Mouse (Mus musculus) T-cell, adult 66 days (primary cell): ENCODE results near the gene Sun5. TPM values are rescaled to one million over a fixed set of nuclear protein-coding genes. Genes with fewer than 3 reads are reported as not detected.

Experiments
- total RNA-seq, 2 experiments: library from RNA; stranded (reverse); gene quantifications; 3 replicates in 1 of 2; 4 replicates in 1 of 2; pipeline ENCODE4 v1.2.4; 2023

Sun5 gene
- total RNA-seq, result not detected

DNA sequence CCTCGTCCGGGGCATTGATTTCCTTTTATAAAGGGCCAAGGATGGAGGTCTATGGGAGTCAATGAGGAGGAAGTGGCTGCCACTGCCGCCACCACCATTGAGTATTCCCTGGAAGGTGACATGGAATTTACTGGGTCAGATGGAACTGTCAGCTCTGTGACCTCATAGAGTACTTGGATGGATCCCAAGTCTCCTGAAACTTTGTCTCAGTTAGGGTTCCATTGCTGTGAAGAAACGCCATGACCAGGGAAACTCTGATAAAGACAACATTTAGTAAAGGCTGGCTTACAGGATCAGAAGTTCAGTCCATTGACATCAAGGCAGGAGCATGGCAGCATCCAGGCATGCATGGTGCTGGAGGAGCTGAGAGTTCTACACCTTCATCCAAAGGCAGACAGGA is at the start of gene Sun5:
Sun5 (minus strand) TSS at position 101 of the 400 bp plus-strand sequence.

DNA sequence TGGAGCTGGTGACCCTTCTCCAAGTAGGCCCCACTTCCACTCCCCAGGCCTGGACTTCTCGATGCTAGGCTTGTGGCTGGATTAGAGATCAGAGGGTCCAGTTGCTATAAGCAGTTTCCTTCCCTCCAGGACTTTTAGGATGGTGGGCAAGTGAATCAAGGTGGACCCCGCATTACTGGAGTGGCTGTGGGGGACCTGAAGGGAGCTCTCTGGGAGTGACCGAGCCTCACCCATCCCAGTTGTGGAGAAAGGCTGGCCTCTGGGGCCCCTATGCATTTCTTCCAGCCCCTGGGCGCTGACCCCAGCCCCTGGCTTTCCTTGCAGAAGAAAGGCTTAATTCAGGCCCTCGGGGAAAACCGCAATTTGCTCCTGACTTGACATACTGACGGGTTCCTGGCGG is 47.0 kb upstream of the Sun5 start, which contains the start of gene Bpifb3:
Bpifb3 (plus strand) TSS at position 301 of the 400 bp plus-strand sequence.

GRCm38 (mm10) chr2:153900088-153900487 is 29.2 kb upstream of the Sun5 start, which contains the start of gene Bpifb6:
TSS of gene Bpifb6 (plus strand) at chr2:153900388.

DNA sequence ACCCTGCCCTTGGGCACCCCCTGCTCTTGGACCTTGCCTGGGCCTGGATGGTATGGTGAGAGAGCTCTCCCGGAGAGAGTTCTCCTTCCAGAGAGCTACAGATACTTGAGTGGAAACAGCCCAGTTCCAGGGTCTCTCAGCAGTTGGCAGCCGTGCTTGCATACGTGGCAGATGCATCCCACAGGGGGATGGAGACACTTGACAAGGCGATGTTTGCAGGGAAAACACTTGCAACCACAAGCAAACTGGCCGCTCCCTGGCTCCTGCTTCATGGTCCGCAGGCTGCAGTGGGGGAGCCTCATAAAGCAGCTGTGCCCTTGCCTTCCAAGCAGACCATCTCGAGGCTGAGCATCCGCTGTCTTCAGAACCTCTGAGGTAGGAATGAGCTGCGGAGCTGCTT is 3.9 kb upstream of the Sun5 start, which contains the start of gene Bpifb2:
Bpifb2 (plus strand) TSS at position 301 of the 400 bp plus-strand sequence.

Other genes starting within 250 kb of the Sun5 start
- gene Commd7, start 238.3 kb downstream of the Sun5 start, total RNA-seq, result 10 to 100 TPM; 37.1 to 46.6 TPM
- 10 to 100 TPM in 1 of 2 experiments, 1 to 10 TPM in 1; 9.2 to 14.5 TPM for gene Dnmt3b, start 221.6 kb downstream of the Sun5 start, total RNA-seq
- not detected for gene Dnmt3c, start 174.4 kb downstream of the Sun5 start, total RNA-seq
- gene Mapre1, start 129.8 kb downstream of the Sun5 start, total RNA-seq, result 100 to 1,000 TPM; 148 to 152 TPM
- gene Efcab8, start 91.2 kb downstream of the Sun5 start, total RNA-seq, result 1 to 10 TPM in 1 of 2 experiments, under 1 TPM in 1; 0.76 to 2.4 TPM
- not detected for gene Bpifb2, start 4.0 kb upstream of the Sun5 start, total RNA-seq
- not detected for gene Bpifb6, start 29.3 kb upstream of the Sun5 start, total RNA-seq
- gene Bpifb3, start 47.1 kb upstream of the Sun5 start, total RNA-seq, result not detected
- not detected for gene Bpifb4, start 67.1 kb upstream of the Sun5 start, total RNA-seq
- gene Bpifa6, start 103.9 kb upstream of the Sun5 start, total RNA-seq, result not detected
- gene Bpifa2, start 137.2 kb upstream of the Sun5 start, total RNA-seq, result not detected